Mouse (Mus musculus): ENCODE measurements at regions not wholly inside any gene's neighbourhood (a gene's known extent, or its start where the extent isn't known, plus 50 kb on each side); places are given as distances from the start of the nearest gene placed in this dataset.

GRCm38 (mm10) chr10:126748696-126749466 is 152.3 kb downstream of the Atp23 start:
- no peak for DNase-seq (ENCODE audit: low spot score in 2 of 2)

GRCm38 (mm10) chr10:126734661-126735060 is 166.5 kb downstream of the Atp23 start:
- no peak for DNase-seq (ENCODE audit: low spot score in 2 of 2)

- DNase-seq (ENCODE audit: low spot score in 2 of 2): no peak
Observed at GRCm38 (mm10) chr10:126727840-126728239, 173.3 kb downstream of the Atp23 start.

GRCm38 (mm10) chr10:126717961-126718360 is 183.2 kb downstream of the Atp23 start:
- DNase-seq (ENCODE audit: low spot score in 2 of 2): peak in 1 of 2 experiments; percentile 5

GRCm38 (mm10) chr10:126711758-126712157 is 189.4 kb downstream of the Atp23 start:
- DNase-seq (ENCODE audit: low spot score in 2 of 2): no peak

GRCm38 (mm10) chr10:126709219-126709917 is 191.8 kb downstream of the Atp23 start:
- DNase-seq (ENCODE audit: low spot score in 2 of 2): no peak

- DNase-seq (ENCODE audit: low spot score in 2 of 2): no peak
Observed at GRCm38 (mm10) chr10:126708730-126709129, 192.4 kb downstream of the Atp23 start.

GRCm38 (mm10) chr10:126708215-126708614 is 192.9 kb downstream of the Atp23 start:
- no peak for DNase-seq (ENCODE audit: low spot score in 2 of 2)

- no peak for DNase-seq (ENCODE audit: low spot score in 2 of 2)
Observed at GRCm38 (mm10) chr10:126697086-126697485, 204.1 kb downstream of the Atp23 start.

GRCm38 (mm10) chr10:126690914-126691673 is 210.1 kb downstream of the Atp23 start:
- DNase-seq (ENCODE audit: low spot score in 2 of 2): no peak

- no peak for DNase-seq (ENCODE audit: low spot score in 2 of 2)
Observed at GRCm38 (mm10) chr10:126680275-126681184, 220.6 kb downstream of the Atp23 start.

- peak in 1 of 2 experiments; percentile 17 for DNase-seq (ENCODE audit: low spot score in 2 of 2)
Observed at GRCm38 (mm10) chr10:126679224-126680120, 221.7 kb downstream of the Atp23 start.

- DNase-seq (ENCODE audit: low spot score in 2 of 2): no peak
Observed at GRCm38 (mm10) chr10:126673437-126673836, 227.7 kb downstream of the Atp23 start.

GRCm38 (mm10) chr10:126664408-126665083 is 236.6 kb downstream of the Atp23 start:
- no peak for DNase-seq (ENCODE audit: low spot score in 2 of 2)

GRCm38 (mm10) chr10:126663461-126664013 is 237.6 kb downstream of the Atp23 start:
- DNase-seq (ENCODE audit: low spot score in 2 of 2): no peak

GRCm38 (mm10) chr10:126662765-126663164 is 238.4 kb downstream of the Atp23 start:
- DNase-seq (ENCODE audit: low spot score in 2 of 2): no peak

GRCm38 (mm10) chr10:126661095-126661615 is 240.0 kb downstream of the Atp23 start:
- no peak for DNase-seq (ENCODE audit: low spot score in 2 of 2)

- no peak for DNase-seq (ENCODE audit: low spot score in 2 of 2)
Observed at GRCm38 (mm10) chr10:126660024-126660423, 241.1 kb downstream of the Atp23 start.

- no peak for DNase-seq (ENCODE audit: low spot score in 2 of 2)
Observed at GRCm38 (mm10) chr10:126652693-126653092, 248.5 kb downstream of the Atp23 start.
